ENCODE assay signal across 9 mouse cellular contexts in genomic region chr6:83473240-83473639, GRCm38 (mm10). TPM values are rescaled to one million over a fixed set of nuclear protein-coding genes. Genes with fewer than 3 reads are reported as not detected.
DNase-seq lines count a peak whose midpoint lies in the region; TF ChIP-seq lines count a peak whose summit lies in the region.
"Had no signal": no experiment of that assay in that cellular context is flagged by ENCODE, and none has a peak within 500 bp of the region (broad histone marks: within the 10 kb centered on the region; RNA-seq: fewer than 3 reads in every experiment).

No protein-coding gene starts in this region.

- 39% methylated on average over 9 of the region's 9 CpGs for WGBS in lung, adult 2 months

- DNase-seq in adrenal gland, adult 18-20 months (ENCODE audit: low spot score in 2 of 2): peak; percentile 33 to 57
- peak; percentile 71 to 85 for DNase-seq in adrenal gland, postnatal 36 days
- peak; percentile 70 for DNase-seq in gastrocnemius, postnatal 10 days
- DNase-seq in lung, adult 2 months: peak; percentile 67
- no peak for DNase-seq in right cerebral cortex, postnatal 14 days
- no peak for DNase-seq in spleen, adult 18-20 months
- DNase-seq in right cerebral cortex, adult 18-20 months: no peak
- DNase-seq: thymus, adult 18-20 months had no signal

- peaks cover 7% of the 10 kb centered on the region for H3K4me1 ChIP-seq in lung, adult 2 months (ENCODE audit: control insufficient read depth, insufficient read depth, low read length)
- H3K4me1 ChIP-seq: midbrain, embryonic 12.5 days had no signal

- no peak for TF ChIP-seq POLR2A in lung, adult 2 months (IDR thresholded peaks at IDR 0.05; ENCODE audit: borderline replicate concordance, extremely low read depth, low read depth, low read length)

- H3K4me3 ChIP-seq in lung, adult 2 months (replicated peaks; ENCODE audit: extremely low read depth, low read depth, low read length): no peak overlapping the region
- H3K4me3 ChIP-seq: midbrain, embryonic 12.5 days had no signal

- TF ChIP-seq CTCF in lung, adult 2 months (IDR thresholded peaks at IDR 0.05; ENCODE audit: insufficient read depth, low read length): no peak

RNA-seq across cellular contexts. Expression of gene Tet3, which starts 14.4 kb away (rescaled TPM):
- 10 to 100 TPM; 24.2 to 25.7 TPM for total RNA-seq in adrenal gland, adult 18-20 months (2021)
- total RNA-seq in adrenal gland, postnatal 36 days (2021): 10 to 100 TPM; 25.2 to 38.5 TPM
- 10 to 100 TPM; 41.5 to 47.0 TPM for total RNA-seq in gastrocnemius, postnatal 10 days (2021)
- polyA plus RNA-seq in lung, adult 2 months (2012; rRNA removed): 16.0 and 22.4 TPM in 2 replicates

RNA-seq across cellular contexts. Expression of gene Dguok, which starts 33.5 kb away (rescaled TPM):
- total RNA-seq in adrenal gland, adult 18-20 months (2021): 10 to 100 TPM; 36.7 to 38.4 TPM
- 10 to 100 TPM; 44.5 to 47.5 TPM for total RNA-seq in adrenal gland, postnatal 36 days (2021)
- 10 to 100 TPM; 22.3 to 29.4 TPM for total RNA-seq in gastrocnemius, postnatal 10 days (2021)
- polyA plus RNA-seq in lung, adult 2 months (2012; rRNA removed): 54.9 and 55.5 TPM in 2 replicates

Comparison
In these comparisons a context has a peak if more than half of its experiments do, and no peak if none do; other contexts are left out.
1. DNase-seq: peak in adrenal gland, adult 18-20 months (2 of 2), adrenal gland, postnatal 36 days (2 of 2), gastrocnemius, postnatal 10 days (single experiment) and lung, adult 2 months (single experiment); none in right cerebral cortex, postnatal 14 days (single experiment), spleen, adult 18-20 months (0 of 2) and right cerebral cortex, adult 18-20 months (single experiment).